Mouse (Mus musculus) mouse embryonic stem cell (cell line): ENCODE data around the gene Ercc6.

Experiments used
- in situ Hi-C, 2 experiments: fragments of 300-500 bp; cut with MboI; formaldehyde crosslinking; loops; 1 replicate in 1 of 2; 3 replicates in 1 of 2; pipeline ENCODE4 v1.14.3; 2019 to 2020; ENCODE audit warnings: low sequenced_read_pairs in 2 of 2, low pct_unique_long_range_greater_than_20kb in 1 of 2, mixed read lengths in 1 of 2; ENCODE audit not compliant: unreplicated experiment in 1 of 2

Ercc6 gene

DNA sequence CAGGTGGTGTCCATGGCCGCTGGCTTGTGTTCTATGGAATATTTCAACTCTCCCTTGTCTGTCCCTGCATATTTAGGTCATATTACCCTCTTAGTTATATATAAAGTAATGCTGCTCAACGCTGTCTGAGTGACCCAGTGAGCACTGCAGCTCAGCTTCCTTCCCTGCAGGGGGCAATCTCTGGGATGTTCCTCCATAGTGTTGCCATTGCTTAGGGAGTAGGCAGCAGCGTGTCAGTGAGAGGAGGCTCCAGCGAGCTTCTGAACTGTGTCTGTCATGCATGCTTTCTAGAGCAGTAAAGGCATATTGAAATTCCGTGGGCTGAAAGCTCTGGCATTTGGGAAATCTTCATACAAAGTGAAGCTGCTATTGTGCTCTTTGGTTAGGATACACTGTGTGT, 38.5 kb downstream of the Ercc6 start:
- in situ Hi-C loops: no loop called here

DNA sequence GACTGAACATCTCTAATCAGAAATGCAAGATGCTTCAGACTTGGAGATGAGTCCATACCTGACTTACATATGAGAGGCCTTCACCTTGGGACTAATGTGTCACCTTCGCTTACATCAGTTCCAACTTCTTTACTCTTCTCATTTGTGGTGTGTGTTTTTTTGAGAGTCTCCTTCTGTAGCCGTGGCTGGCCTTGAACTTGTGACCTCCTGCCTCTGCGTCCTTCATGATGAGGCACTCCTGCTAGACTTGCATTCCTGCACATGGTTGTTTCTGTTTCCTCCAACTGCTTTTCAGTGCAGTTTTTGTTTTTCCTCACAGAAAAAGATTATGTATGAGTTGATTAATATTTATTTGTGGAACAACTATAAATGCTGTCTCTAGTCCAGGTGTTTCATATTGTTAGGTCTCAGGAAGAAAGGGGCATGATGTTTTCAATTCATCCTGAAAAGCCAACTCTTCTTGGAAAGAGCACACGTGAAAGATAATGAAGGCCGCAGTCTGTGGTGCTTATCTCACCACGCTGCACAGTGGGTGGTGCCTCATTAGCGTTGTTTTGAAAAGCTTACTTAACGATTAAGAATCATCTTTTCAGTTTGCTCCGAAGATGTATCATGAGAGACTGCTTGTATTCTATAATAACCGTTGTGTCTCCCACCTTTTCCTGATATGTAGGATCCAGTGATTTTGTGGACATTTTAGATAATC, 40.0 kb downstream of the Ercc6 start:
- in situ Hi-C loops: no loop called here

DNA sequence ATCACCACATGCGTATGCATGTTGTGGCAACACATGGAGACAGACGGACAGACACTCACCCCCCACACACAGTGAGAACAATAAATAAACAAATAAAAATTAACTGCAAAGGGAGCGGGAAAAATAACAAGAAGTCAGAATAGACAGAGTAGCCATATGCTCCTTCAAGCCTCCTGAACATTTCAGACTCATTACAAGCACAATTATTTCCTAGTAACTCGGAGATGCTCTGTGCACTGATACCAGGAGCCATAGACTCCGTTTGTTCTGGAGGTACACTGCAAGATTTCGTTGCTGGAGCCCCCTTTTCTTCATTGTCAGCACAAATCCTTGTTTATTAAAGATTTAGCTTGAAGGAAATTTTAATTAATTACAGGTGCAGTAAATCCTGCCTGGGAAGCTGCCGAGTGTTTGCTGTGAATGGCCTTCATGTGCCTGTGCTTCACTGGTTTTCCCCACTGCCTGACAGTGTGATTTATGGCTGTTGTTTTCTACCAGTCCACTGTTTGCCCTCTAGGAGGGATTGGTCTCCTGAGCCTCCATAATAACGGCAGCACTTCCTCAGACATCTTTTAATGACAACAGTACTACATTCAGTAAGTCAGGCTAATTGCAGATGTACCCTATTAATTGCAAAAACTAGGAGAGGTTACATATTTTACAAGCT, 41.7 kb downstream of the Ercc6 start:
- in situ Hi-C loops: no loop called here

DNA sequence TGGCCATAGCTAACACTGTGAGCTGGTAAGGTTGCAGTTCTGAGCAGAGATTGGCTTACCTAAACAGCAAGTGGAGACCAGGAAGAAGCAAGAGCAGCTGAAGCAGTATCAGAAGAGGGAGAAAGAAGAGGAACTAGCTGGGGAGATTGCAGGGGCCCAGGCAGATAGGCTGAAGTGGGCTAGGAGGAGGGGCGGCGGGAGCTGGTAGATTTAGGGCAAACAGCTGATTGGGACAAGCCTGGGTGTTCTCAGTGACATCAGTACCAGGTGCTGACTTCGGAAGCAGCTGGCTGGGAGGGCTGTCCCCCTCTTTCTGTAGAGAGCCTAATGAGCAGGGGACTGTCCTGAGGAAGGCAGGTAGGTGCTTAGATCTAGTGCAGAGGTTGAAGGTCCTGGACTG, 48.1 kb downstream of the Ercc6 start:
- in situ Hi-C loops: no loop called here

DNA sequence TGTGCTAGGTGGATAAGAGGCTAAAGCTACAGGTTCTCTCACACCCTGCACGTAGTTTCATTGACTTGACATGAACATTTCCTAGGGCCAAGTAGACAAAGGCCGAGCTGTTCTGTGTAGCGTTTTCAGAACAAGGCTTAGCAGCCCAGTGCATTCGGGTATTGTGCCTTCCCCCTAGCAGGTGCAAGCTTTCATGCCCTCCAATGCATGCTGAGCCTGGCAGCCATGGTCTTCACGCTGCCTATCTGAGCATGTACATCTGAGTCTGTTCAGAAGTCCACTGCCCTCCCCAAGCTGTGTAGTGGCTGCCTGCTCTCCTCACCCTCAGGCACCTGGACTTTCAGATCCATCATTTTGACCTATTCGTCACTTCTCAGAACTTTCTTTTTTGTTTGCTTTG, 50.3 kb downstream of the Ercc6 start:
- in situ Hi-C loops: no loop called here

DNA sequence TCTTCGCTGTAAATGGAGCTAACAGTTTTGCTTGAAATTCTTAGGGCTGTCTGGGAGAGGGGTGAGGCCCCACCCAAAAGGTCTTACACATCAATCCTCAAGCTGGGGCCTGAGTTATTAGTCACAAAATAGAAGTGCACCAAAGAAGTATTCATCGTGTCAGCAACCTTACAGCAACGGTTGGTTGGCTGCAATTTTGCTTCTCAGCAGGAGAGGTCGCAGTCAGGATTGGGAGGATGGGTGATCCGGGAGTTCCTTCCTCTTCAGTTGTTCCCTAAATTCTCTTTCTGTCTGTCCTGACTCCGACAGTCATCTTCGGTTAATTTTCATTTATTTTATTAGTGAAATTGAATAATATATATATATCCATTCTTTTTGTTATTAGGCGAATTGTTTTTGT, 59.2 kb downstream of the Ercc6 start:
- in situ Hi-C loops: no loop called here

DNA sequence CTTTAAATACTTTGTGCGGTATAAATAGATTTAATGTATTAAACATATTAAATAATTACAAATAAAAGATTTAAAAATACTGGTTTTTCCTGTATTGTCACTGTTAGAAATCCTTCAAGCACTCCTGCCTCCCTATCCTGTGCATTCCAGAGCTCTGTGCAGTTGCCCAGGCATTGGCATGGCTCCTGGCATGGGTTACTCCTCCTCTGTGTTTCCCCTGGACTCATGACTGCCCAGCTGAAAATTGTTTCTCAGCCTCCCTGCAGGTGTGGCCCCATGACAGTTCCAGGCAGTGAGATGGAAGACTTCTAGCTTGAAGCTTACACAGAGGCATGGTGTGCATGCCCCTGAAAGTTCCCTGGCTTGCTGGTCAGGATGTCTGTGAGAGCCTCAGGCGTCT, 65.1 kb downstream of the Ercc6 start:
- in situ Hi-C loops: no loop called here

DNA sequence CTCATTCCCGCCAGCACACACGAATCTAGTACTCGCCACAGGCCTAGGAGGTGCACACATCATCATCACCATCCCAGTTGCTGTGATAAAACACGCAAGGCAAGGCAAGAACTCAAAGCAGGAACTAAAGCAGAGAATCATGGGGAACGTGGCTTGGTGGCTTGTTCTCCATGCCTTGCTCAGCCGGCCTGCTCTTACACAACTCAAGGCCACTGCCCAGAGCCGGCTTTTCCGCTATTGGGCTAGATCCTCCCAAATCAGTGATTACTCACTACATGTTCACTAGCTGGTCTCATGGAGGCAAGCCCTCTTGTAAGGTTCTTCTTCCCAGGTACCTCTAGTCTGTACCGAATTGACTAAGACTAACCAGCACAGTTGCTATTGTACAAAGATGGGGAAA, 70.4 kb downstream of the Ercc6 start:
- in situ Hi-C loops: no loop called here

DNA sequence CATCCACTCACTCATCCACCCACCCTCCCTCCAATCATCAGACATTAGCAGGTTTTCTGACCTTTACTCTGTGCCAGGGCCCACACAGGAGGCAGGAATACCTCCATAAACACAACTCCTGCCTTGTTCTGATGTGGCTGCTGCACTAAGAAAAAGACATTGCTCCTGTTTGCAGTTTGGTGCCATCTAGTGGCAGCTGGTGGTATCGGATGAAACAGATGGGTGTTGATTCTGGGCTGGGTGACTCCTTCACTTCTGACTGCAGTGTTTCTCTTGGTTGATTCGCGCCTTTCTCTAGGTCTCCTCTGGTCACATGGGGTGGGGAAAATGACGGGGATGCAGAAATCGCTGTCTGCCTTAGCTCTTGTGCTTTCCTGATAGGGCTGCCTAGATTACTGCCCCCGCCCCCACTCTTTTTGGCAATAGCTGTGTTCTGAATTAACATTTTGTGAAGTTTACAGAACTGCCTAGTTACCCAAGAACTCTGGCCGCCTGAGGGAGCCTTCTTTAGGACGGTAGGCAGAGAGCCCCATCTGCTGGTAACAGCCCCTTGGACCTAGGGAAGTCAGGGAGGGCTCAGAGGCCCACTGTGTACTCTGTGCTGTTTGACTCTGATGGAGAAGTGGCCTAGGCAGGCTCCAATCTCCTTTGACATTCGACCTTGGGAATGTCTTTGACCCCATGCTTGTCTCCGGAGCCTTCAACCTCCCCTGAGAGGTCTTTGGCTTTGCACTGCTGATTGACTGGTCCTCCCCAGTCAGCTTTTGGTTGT, 73.9 kb downstream of the Ercc6 start:
- in situ Hi-C loops: no loop called here

DNA sequence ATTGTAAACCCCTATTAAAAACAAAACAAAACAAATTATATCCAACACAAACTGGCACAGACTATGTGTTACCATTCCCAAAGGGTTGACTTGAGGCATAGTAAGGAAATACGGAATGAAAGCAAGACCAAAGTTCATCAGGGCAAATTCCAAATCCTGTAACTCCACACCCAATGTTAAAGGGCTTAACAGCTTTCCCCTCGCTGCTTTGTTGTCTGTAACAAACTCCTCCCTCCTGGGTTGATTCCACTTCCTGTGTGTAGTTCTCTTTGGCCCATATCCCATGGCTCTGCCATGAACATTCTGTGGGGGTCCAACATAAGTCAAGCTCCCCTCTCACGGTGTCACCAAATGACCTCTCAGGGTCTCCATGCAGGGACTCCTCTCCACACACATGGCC, 77.1 kb downstream of the Ercc6 start:
- in situ Hi-C loops: no loop called here

DNA sequence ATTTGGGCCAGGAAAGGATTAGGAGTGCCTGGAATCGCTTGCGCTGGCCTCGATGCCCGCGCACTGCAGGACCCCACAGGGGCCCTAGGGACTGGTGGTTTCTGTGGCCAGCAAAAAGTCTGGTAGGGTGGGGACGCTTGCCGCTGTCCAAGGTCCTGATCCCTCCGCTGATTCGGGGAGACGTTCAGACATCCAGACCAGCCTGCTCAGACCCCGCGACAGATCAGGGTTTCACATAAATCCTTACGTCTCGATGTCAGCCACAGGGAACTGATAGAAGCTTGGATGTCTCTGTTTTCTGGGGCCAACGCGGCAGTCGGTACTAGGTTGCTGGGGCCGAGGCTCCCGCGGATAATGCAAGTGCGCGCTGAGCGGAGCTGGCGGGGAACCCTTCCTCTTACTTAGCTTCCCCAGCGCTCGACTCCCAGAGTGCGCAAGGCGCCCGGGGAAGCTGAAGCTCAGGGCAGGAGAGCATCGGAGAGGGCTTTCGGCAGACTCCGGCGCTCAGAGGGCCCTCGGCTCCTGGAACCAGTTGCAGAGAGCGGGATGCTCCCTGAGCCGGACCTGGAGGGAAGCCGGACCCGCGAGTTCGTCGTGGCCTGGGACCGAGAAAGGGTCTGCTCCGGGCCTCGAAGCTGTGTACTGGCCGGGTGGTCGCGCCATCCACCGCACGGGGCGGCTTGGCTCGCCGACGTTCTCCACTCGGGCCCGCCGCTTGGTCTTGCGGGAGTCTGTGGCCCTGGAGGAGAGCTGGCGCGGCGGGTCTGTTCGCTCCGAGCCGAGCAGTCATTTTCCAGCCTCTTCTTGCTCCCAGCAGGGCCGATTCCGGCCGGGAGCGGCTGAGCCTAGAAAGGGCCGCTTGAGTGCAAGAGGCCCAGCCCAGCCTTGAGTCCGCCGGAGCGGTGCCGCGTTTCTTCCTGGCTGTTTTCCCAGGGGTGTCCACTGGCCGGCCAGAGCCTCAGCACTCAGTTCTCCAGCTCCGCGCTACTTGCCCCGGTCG, 84.2 kb downstream of the Ercc6 start:
- in situ Hi-C loops: no loop called here

DNA sequence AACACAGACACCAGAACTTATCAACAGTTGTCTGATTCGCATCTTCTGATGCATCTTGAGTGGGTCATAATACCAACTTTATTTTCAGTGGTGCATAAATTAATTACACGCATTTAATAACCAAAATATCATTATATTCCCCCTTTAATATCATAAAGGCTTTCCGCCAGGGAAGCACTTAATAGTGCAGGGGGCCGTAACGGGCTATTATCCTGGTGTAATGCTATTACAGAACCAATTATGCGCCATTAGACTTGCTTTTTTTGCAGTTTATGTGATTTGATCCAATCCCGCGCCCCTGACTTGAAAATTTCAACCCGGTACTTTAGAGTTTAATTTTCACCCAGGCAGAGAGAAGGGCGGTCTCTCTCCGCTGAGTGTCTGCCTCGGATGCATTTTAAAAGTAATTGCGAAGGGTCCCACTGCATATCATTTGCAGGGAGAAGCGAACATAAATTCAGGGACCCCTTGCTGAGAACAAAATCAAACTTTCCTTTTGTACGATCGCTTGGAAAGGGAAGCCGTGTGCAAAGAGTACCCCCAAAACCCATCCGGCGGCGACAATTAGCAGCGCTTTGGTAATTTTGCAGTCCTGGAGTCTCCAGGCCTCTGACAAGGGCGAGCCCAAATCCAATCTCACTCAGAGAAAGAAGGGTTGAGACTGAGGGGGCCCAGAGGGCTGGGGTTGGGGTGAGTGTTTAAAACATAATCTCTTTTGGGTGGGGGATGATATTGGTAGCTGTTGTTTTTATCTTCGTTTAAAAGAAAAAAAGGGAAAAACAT, 85.3 kb downstream of the Ercc6 start:
- in situ Hi-C loops: no loop called here

DNA sequence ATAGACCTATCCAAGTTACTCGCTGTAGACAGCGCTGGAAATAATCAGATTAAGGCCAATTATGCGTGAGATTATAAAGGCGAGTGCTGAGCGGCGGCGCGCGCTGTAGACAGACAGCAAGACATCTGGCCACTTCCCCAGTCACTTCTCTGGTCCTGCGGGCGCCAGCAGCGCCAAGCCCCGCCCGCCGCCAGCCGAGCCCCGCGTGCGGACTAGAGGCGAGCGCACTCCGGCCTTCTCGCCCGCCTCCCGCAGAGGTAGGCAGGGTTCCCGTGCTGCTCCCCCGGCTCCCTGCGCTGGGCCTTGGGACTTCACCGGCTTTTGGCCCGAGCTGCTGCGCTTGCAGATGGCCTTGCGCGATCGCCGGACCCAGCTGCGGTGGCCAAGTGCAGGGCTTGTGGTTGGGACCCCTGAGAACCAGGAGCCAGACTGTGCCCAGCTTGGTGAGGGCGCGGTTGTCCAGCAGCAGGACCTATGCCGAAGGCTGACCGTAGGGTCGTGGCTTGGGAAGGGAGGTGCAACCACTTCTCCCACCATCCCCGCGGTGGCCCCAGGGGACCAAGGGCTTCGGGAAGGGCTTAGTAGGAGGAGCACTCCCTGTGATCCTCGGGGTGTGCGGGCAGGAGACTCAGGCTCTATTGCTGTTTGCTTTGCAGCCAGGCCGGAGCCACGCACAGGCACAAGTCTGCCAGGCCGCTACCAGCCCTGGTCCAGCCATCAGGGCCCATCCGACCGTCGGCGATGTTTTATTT, 86.1 kb downstream of the Ercc6 start, which contains the start of gene Prrxl1:
Gene Prrxl1, plus strand, starts transcription at position 118 of the 752 bp plus-strand sequence.
- in situ Hi-C loops: no loop called here

DNA sequence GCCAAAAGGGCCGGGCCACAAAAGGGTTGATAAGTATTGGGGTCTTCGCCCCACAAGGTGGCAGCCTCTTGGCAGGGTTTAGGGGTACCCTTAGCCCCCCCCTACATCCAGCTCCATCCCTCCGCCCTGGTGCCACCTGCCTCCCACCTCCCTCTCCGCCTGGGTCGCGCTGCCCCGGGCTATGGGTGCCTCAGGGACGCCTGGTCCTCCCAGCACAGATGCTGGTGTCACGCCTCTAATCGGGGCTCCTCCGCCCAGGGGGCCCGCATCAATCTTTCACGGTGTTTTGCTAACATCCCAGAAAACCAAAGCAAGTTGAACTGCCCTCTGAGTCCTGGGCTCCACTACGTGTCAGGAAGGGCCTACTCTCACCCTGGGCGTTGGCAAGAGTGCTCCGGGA, 86.8 kb downstream of the Ercc6 start:
- in situ Hi-C loops: no loop called here

DNA sequence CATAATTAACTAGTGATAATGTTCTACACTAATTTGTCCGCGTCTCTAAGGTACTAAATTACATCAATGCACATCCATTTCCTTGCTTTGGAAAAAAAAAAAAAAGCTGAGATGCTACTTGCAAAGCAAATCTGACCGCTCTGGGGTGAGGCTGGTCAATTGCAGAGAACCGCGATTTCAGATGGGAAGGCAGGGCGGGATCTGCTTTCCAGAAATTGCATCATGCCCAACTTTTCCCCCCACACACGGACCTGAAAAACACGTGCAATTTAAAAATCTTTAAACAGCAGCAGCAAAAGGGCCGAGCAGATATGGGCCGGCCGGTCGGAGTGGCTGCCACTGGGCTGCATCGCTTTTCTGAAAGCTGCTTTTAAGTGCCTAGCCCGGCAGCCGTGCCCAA, 92.2 kb downstream of the Ercc6 start:
- in situ Hi-C loops: no loop called here

DNA sequence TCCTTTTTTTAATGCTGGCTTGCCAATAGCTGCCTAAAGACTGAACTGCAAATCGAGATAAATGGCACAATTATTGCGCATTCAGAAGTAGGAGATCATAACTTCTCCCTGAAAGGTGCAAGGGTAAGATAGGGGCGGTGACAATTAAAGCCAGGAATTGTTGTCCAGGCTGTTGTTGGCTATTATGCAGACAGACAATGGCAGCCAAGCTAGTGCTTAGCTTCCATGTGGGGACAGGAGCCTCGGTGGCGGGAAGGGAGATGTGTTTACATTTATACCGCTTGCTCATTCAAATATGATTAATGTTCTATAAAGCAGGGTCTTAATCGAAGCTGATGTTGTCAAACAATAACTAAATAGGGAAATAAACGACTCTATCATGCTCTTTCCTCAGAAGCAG, 93.0 kb downstream of the Ercc6 start:
- in situ Hi-C loops: no loop called here

DNA sequence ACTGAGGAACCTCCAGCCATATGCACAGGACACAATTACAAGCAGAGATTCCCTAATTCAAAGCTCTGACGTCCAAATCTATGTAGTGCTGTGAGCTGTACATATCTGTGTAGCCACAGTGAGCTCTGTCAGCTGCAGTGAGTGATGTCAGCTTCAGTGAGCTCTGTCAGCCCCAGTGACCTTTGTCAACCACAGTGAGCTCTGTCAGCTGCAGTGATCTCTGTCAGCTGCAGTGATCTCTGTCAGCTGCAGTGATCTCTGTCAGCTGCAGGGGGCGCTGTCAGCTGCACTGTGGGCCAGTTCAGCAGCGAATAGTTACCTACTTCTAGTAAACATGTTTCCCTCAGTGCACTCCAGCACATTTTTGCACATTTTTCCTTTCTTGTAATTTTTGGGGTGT, 96.1 kb downstream of the Ercc6 start:
- in situ Hi-C loops: no loop called here
